Mouse (Mus musculus) olfactory bulb, adult 2 months (tissue): ENCODE measurements at regions not wholly inside any gene's neighbourhood (a gene's known extent, or its start where the extent isn't known, plus 50 kb on each side); places are given as distances from the start of the nearest gene placed in this dataset.
"Not testable (repeated sequence)": the region's sequence is repeated elsewhere in the genome, so short reads cannot be mapped to it uniquely, and the experiment has no call there.

Source experiments
- CTCF ChIP-seq: fragments of 200-500 bp; IDR thresholded peaks from 2 replicates; pipeline ENCODE4 v1.5.1; 2012; ENCODE audit warnings: low read depth, mild to moderate bottlenecking, low read length, moderate library complexity; ENCODE audit not compliant: insufficient read depth
- POLR2A ChIP-seq: fragments of 200-500 bp; IDR thresholded peaks from 2 replicates; pipeline ENCODE4 v1.6.1; 2012; ENCODE audit warnings: mild to moderate bottlenecking, low read depth, low read length, moderate library complexity; ENCODE audit not compliant: insufficient read depth

GRCm38 (mm10) chr17:6522185-6522584 lies 79.3 kb upstream of the Dynlt1c start:
- TF ChIP-seq POLR2A, CTCF: not testable (repeated sequence)
